Mouse (Mus musculus) urinary bladder, adult 2 months (tissue): ENCODE data around the gene Zfp341. TPM values are rescaled to one million over a fixed set of nuclear protein-coding genes. Genes with fewer than 3 reads are reported as not detected.
A peak's percentile ranks its signal among the peaks of the same experiment; 100 is the strongest.

Experiments
- DNase-seq: peaks from one replicate; pipeline ENCODE4 v3.0.0; 2022; ENCODE audit warnings: low spot score
- polyA plus RNA-seq: library from polyadenylated mRNA; depleted of rRNA; stranded (reverse); fragments of >200 nt; gene quantifications from 2 replicates; pipeline ENCODE4 v1.2.3, GENCODE M21; 2012

Zfp341 gene
- polyA plus RNA-seq, 1 experiment, result 3.7 TPM

DNA sequence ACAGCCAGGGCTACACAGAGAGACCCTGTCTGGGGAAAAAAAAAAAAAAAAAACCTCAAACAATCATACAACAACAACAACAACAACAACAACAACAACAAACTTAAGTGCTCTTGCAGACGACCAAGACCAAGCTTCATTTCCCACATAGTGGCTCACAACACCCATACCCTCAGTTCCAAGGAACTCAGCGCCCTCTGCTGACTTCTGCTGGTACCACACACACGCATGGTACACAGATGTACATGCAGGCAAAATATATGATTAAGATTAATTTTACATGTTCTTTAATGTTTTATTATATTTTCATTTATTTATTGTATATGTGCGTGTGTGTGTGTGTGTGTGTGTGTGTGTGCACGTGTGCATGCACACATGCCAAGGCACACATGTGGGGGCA lies 26.7 kb upstream of the Zfp341 start:
- no peak for DNase-seq

GRCm38 (mm10) chr2:154589051-154589450 lies 24.0 kb upstream of the Zfp341 start:
- DNase-seq, result no peak

DNA sequence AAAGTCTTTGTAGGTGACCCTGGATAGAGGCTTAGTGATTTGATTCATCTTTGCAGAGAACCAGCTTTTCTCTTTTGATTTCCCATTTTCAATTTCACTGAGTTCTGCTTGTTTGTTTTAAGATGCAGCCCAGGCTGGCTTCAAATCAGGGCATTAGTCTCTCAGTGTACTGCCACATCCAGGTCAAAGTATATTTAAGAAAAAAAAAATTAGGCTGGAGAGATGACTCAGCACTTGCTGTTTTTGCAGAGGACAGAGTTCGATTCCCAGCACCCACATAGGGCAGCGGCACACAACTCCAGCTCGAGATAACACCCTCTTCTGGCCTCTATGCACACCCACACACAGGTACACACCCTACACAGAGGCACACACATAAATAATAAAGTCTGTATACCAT lies 21.9 kb upstream of the Zfp341 start:
- DNase-seq, result no peak

DNA sequence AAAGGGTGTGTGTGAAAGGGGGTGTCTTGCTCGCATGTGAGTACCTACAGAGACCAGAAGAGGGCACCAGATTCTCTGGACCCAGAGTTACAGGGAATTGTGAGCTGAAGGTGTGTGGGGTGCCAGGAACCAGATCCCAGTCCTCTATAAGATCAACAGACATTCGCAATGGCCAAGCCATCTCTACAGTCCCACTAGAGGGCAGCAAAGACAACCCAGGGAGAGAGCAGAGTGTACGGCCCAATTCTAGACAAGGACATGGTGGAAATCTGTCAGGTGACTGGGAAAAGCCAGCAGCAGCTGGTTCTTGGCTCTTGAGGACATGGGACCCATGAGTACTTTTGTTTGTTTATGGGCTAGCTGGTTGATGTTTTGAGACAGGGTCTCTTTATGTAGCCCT lies 20.1 kb upstream of the Zfp341 start:
- DNase-seq, result no peak

DNA sequence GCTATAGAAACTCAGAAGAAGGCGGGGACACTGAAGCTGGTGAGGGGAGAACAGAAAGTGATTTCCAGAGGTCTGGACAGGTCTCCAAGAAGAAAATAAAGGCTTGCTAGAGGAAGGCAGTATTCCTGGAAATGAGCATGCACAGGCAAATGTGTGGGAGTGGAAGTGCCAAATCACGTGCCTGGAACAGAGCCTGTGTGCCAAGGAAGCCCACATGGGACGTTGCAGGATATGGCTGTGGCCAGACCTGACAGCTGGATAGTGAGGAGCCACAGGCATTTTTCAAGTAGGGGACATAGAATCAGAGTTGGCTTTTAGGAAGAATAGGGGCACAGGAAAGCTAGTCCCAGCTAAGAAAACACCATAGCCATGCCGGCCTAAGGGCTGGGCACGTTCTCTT lies 17.3 kb upstream of the Zfp341 start:
- no peak for DNase-seq

DNA sequence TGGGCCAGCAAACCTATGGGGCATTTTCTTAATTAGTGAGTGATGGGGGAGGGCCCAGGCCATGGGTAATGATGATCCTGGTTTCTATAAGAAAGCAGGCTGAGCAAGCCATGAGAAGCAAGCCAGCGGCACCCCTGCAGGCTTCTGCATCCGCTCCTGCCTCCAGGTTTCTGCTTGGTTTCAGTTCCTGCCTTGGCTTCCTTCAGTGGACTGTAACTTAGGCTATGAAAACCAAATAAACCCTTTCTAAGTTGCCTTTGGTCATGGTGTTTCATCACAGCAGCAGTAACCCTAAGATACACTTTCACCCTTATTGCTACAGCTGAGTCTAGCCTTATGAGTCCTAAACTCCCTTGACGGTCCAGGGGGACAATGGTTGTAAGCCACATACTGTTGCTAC lies 15.7 kb upstream of the Zfp341 start:
- DNase-seq, result no peak

- no peak for DNase-seq
These were observed 12.5 kb upstream of the Zfp341 start for GRCm38 (mm10) chr2:154600586-154600985.

DNA sequence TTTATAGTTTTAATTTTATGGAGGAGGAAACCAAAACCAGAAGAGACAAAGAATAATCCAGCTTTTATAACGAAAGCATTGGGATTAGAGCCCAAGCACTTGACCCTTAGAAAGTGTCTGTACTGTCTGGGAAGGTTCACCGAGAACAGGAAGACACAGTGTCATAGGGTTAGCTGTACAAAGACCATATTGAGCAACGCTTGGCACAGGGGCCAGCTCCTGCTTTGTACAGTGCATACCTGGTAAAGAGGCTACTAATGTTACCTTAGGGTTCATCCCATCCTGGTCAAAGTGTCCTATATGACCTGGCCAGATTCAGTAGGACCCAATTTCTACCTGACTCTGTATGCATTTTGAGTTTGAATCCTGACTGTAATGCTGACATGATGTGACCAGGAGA lies 11.8 kb upstream of the Zfp341 start:
- no peak for DNase-seq

DNA sequence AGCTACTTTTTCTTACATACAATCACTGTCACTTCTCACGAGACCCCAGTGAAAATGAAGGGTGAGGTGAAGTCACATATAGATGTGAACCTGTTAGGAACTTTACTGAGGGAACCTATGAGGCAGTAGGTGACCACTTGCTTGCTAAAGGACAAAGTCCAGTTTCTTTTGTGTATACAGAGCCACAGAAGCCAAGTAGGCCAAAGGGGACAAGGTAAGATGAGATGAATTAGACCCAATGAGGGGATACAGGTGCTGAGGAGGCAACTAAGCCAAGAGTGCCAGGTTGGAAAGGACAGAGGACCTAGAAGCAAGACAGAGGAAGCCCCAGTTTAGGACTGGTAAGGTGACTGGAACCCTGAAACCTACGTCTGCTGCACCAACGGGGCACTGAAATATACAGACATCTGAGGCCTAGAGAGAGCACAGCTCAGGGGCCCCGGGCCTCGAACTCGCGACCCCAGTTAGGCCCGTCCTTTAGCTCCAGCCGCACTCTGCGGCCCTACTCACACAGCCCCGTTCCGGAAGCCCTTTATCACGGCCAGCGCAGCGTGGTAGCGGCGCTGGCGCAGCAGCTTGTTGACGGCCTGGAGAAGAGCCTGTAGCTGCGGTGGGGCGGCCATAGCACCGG lies 10.0 kb upstream of the Zfp341 start:
- no peak for DNase-seq

DNA sequence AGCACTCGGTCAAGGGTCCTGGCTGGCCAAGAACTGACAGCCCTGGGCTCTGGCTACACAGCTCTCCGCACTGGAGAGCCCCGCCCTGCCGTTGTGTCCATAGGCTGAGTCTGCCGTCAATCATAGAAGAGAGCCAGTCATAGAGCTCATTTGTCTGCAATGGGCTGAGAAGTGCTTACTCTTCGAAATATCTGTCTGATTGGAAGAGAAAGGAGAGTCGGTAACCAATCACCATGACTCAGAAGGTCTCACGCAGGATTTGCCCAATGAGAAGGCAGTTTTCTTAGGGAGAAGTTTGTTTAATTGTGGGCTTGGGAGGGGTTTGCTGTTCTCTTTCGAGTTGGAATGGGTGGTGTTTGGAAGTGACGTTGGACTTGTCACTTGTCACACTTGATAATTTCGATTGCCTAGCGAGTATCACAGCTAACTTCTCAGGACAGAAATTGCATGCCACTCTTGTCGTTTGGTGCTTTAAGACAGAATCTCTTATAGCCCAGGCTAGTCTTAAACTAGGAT lies 9.4 kb upstream of the Zfp341 start, which contains the start of gene Pxmp4:
Gene Pxmp4 (minus strand): TSS at position 71 of the 516 bp plus-strand sequence.
- DNase-seq, result peak; percentile 93

GRCm38 (mm10) chr2:154604156-154604555 lies 8.9 kb upstream of the Zfp341 start:
- no peak for DNase-seq

GRCm38 (mm10) chr2:154606965-154607364 lies 6.1 kb upstream of the Zfp341 start:
- DNase-seq, result no peak

DNA sequence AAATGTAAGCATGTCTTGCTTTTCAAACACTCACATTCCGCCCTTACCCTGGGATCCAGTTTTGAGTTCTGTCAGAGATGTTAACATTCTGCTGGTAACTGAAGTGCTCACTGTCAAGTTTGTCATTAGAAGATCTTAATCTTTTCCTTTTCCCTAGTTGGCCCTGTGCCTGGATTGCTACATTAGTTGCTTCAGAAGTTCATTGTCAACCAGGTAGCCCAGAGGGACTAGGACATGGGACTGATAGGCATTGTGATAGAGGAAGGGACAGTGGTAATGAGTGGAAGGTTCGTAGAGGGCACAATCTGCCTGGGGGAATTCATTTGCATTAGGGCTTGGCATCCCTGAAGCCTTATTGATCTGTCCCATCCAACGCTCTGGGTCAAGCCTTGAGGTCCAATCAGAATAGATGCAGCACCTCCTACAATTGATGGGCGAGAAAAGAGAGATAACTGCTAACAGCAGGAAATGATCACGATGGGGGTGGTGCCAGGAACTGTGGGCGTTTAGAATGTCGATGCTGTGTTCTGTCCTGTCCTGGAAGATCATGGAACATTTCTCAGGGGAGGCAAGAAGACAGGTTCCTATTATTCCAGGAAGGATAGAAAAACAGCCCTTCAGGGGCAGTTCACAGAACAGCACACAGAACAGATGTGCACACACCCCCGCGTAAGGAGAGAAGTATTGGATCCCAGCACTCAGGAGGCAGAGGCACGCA lies 3.9 kb upstream of the Zfp341 start:
- no peak for DNase-seq

DNA sequence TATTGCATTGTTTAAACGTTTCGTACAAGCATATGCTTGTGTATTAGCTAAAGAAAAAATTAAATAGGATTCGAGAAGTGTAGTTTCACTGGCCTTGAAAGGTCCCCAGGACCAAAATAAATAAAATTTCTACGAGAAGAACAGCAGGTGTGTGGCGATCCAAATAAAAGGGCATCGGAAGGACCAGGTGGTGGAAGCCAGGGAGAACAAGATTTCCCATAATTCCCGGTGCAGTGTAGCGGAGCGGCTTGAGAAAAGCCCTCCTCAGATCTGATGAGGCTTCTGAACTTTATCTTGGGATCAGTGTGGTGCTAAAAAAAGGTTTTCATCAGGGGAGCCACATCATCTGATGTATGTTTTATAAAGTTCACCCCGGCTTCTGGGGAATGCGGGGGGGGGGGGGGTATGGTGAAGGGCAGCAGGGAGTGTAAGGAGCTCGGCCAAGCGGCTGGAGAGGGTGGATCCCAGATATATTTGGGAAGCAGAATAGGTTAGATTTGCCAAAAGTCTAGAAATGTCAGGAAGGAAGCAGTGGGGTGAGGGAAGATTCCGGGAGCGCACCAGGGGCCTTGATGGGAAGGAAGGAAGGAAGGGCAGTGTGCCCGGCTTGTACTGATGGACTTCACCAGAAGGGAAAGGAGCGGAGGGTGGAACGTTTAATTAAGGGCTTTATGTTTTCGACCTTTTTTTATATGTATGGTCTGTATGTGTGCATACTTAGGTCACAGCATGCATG lies 1.9 kb downstream of the Zfp341 start:
- DNase-seq, result no peak

- DNase-seq, result no peak
These were observed 2.6 kb downstream of the Zfp341 start for GRCm38 (mm10) chr2:154615674-154616073.

- DNase-seq, result no peak
These were observed 4.0 kb downstream of the Zfp341 start for GRCm38 (mm10) chr2:154617061-154617460.

- DNase-seq, result no peak
These were observed 8.6 kb downstream of the Zfp341 start for GRCm38 (mm10) chr2:154621684-154622083.

DNA sequence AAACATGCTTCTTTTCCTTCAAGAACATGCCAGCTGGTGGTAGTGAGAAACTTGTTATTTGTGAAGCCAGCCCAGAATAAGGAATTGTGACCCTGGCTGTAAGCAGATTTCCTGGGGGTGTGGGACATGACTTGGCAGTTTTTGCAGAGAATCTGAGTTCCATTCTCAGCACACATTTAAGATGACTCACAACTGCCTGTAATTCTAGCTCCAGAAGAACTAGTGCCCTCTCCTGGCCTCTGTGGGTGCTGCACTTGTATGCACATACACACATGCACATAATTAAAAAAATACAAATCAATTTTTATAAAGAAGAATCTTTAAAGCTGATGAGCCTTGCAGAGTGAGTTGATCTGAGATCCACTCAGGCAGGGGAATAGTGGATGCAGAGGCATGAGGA lies 11.0 kb downstream of the Zfp341 start:
- no peak for DNase-seq

- no peak for DNase-seq
These were observed 17.4 kb downstream of the Zfp341 start for GRCm38 (mm10) chr2:154630531-154630930.

DNA sequence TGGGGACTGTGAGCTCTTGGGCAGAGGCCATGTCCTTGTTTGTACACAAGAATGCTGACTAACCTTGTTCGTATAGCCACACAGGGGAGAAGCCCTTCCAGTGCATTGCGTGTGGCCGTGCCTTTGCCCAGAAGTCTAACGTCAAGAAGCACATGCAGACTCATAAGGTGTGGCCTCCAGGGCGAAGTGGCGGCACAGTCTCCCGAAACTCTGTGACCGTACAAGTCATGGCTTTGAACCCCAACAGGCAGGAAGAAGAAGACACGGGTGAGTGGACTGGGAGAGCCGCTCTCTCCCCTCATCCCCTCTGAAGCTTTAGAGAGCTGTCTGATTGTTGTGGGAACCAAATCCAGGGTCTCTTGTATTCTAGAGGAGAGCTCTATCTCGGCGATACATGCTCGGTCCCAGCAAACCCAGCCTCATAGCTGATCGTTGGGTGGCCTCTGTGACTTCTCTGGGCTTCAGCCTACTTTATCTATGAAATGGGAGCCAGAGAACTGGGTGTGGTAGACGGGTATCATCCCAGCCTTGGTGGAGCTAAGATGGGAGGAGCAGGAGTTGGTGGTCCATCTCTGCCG lies 19.2 kb downstream of the Zfp341 start:
- DNase-seq, result no peak

DNA sequence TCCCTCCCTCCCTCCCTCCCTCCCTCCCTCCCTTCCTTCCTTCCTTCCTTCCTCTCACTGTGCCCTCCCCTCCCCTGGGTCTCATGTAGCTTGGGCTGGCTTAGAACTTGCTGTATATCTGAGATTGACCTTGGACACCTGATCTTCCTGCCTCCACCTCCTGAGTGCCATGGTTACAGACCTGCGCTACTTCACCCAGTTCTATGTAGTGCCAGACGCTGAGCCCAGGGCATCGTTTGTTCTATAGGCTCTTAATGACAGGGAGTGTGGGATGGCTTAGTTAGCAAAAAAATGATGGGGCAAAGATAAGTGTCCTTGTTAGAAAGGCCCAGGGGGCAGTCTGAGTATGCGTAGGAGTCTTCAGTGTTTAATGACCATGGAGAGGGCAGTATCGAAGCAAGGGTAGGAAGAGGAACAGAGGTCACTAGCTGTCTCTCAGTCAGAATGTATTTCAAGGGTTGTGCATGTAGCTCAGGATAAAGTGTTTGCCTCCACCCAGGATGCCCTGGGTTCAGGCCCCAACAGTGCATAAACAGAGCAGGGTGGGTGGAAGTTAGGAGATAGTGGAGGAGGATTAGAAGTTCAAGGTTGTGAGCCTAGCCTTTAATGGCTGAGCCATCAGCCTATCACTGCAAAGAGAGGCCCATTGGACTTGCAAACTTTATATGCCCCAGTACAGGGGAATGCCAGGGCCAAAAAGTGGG lies 20.1 kb downstream of the Zfp341 start:
- no peak for DNase-seq
